14 mouse cellular contexts compared by ENCODE assay signal in the genomic region with DNA sequence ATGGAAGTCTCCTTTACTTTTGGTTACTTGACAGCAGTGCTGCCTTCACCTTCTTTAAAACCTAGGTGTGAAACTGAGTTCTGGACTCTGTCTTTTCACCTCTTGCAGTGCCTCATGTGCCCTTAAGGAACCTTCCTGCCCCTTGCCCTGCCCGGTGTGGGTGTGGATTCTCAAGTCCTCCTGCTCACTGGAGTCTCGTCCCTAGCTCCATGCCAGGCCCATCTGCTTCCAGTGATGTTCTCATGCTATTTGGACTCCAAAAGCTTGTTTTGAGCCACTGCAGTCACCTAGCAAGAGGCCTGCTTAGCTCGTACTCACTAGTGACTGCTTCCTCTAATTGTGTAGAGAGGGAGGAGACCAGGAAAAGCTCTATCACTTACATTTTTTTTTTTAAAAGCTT. TPM values are rescaled to one million over a fixed set of nuclear protein-coding genes. Genes with fewer than 3 reads are reported as not detected.
DNase-seq lines count a peak whose midpoint lies in the region; ATAC-seq lines count a peak whose summit lies in the region.
"Had no signal": no experiment of that assay in that cellular context is flagged by ENCODE, and none has a peak within 500 bp of the region (broad histone marks: within the 10 kb centered on the region; RNA-seq: fewer than 3 reads in every experiment).

No protein-coding gene starts in this region.

- intact Hi-C loops in gastrocnemius, postnatal 14 days (cut with DNase I; ENCODE audit: low total_unique reads) = no loop called here

- no peak overlapping the region for H3K9ac ChIP-seq in kidney, embryonic 14.5 days (ENCODE audit: low read depth, low read length)
- H3K9ac ChIP-seq: forebrain, embryonic 13.5 days; midbrain, embryonic 15.5 days had no signal

- no peak overlapping the region for H3K4me3 ChIP-seq in kidney, embryonic 14.5 days (ENCODE audit: low read length)
- H3K4me3 ChIP-seq: forebrain, embryonic 13.5 days; midbrain, embryonic 15.5 days had no signal

- DNase-seq in gastrocnemius, postnatal 14 days = peak; percentile 18
- DNase-seq in gastrocnemius, postnatal 4 days (ENCODE audit: low spot score in 2 of 2) = no peak
- peak; percentile 59 to 65 for DNase-seq in kidney, adult 8-10 months
- peak; percentile 15 to 30 for DNase-seq in heart, adult 9 months (ENCODE audit: low spot score in 2 of 2)
- DNase-seq in kidney, postnatal 36 days = peak; percentile 64 to 71
- DNase-seq in right cerebral cortex, postnatal 4 days = no peak
- DNase-seq: adrenal gland, adult 8-10 months; right cerebral cortex, adult 18-20 months; thymus, postnatal 14 days had no signal

- no peak overlapping the region for H3K4me2 ChIP-seq in kidney, embryonic 14.5 days (replicated peaks; ENCODE audit: low read depth, low read length)
- H3K4me2 ChIP-seq: forebrain, embryonic 13.5 days; midbrain, embryonic 15.5 days had no signal

- WGBS in kidney, embryonic 14.5 days = 69% methylated on average over 3 of the region's 3 CpGs

- no peaks in the 10 kb centered on the region for H3K4me1 ChIP-seq in kidney, embryonic 14.5 days (ENCODE audit: control insufficient read depth, insufficient read depth, low read length)
- H3K4me1 ChIP-seq: forebrain, embryonic 13.5 days; midbrain, embryonic 15.5 days had no signal

- H3K27me3 ChIP-seq in kidney, embryonic 14.5 days (ENCODE audit: control insufficient read depth, insufficient read depth, low read length) = no peaks in the 10 kb centered on the region
- H3K27me3 ChIP-seq: forebrain, embryonic 13.5 days; midbrain, embryonic 15.5 days had no signal

- ATAC-seq in kidney, embryonic 14.5 days (ENCODE audit: low FRiP score, low TSS enrichment) = no peak
- no peak for ATAC-seq in activated CD4-positive, CD25-positive, alpha-beta regulatory T cell, adult 4 months
- ATAC-seq: forebrain, embryonic 13.5 days; midbrain, embryonic 15.5 days had no signal

- H3K27ac ChIP-seq in kidney, embryonic 14.5 days (ENCODE audit: low read depth, low read length) = no peak overlapping the region
- H3K27ac ChIP-seq: forebrain, embryonic 13.5 days; midbrain, embryonic 15.5 days had no signal

- H3K36me3 ChIP-seq in kidney, embryonic 14.5 days (ENCODE audit: control insufficient read depth, insufficient read depth, low read length) = no peaks in the 10 kb centered on the region
- H3K36me3 ChIP-seq: midbrain, embryonic 15.5 days had no signal

- no peaks in the 10 kb centered on the region for H3K9me3 ChIP-seq in kidney, embryonic 14.5 days (ENCODE audit: control insufficient read depth, low read length)
- H3K9me3 ChIP-seq: forebrain, embryonic 13.5 days; G1E; midbrain, embryonic 15.5 days had no signal

RNA-seq across cellular contexts. Expression of a gene that starts 50.4 kb away (rescaled TPM):
- 10 to 100 TPM; 27.1 to 28.1 TPM for total RNA-seq in gastrocnemius, postnatal 14 days (2021)
- 10 to 100 TPM; 39.6 to 43.8 TPM for total RNA-seq in gastrocnemius, postnatal 4 days (2021)
- polyA plus RNA-seq in kidney, embryonic 14.5 days (2014; fragmentation: Nextera tagmentation; extraction: Ambion mirVana) = 41.6 and 54.9 TPM in 2 replicates
- polyA plus RNA-seq in activated CD4-positive, CD25-positive, alpha-beta regulatory T cell, adult 4 months (2017; shearing (Covaris generic)) = 10 to 100 TPM; 22.0 to 33.4 TPM

Comparison
In these comparisons a context has a peak if more than half of its experiments do, and no peak if none do; other contexts are left out.
1. DNase-seq: peak in gastrocnemius, postnatal 14 days (single experiment), kidney, adult 8-10 months (2 of 2), heart, adult 9 months (2 of 2) and kidney, postnatal 36 days (2 of 2); none in gastrocnemius, postnatal 4 days (0 of 2) and right cerebral cortex, postnatal 4 days (single experiment).